Mouse (Mus musculus) liver (tissue): ENCODE measurements at regions not wholly inside any gene's neighbourhood (a gene's known extent, or its start where the extent isn't known, plus 50 kb on each side); places are given as distances from the start of the nearest gene placed in this dataset.
A peak's percentile ranks its signal among the peaks of the same experiment; 100 is the strongest.

Experiments
- DNase-seq: peaks from one replicate; pipeline ENCODE4 v3.0.0-alpha.2; 2020; ENCODE audit warnings: mixed read lengths

- no peak for DNase-seq
Observed at GRCm38 (mm10) chr6:143287322-143287721, 120.3 kb downstream of the Etnk1 start.

DNA sequence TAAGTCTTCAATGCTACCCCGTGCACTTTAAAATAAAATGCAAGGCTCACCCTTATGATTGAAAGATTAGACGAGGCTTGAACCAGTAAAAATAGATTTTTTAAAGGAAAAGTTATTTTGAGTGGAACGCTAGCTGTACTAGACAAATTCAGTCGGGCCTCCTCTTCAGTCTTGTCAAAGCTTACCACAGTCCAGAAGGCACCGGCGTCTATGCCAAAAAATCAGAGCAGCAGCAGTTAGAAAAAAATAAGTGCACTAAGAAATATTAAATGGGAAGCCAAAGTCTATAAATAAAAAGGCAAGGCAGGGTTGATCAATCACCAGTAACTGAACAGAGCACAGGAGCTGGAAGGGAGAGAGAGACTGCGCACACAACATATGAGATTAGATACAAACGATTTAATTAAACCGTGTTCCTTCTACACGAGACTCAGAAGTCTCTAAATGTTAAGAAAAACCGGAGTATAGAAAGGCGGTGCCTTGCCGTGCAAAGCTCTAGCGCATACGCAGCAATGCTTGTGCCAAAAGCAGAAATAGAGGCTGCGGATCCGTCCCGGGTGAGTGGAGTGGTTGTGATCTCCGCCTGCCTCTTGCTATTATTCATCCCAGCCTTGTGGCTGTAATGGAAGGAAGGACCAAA, 121.6 kb downstream of the Etnk1 start:
- DNase-seq, result no peak

DNA sequence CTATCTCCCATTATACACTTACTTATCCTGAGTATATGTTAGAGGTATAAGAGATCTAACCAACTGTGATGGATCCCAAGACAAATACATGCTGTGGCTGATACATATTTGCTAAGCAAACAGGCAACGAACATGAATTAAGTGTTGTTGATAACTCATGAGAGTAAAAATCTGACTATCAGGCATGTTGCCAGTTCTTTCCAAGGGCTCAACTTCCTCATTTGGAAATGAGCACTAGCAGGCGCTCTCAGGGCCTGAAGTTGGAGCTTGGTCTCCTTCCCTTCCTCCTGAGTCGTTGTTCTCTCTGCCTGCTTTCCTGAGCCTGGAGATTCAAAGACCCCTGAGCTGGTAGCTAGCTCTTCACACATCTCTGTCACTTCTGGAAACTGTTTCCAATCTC, 126.6 kb downstream of the Etnk1 start:
- no peak for DNase-seq

DNA sequence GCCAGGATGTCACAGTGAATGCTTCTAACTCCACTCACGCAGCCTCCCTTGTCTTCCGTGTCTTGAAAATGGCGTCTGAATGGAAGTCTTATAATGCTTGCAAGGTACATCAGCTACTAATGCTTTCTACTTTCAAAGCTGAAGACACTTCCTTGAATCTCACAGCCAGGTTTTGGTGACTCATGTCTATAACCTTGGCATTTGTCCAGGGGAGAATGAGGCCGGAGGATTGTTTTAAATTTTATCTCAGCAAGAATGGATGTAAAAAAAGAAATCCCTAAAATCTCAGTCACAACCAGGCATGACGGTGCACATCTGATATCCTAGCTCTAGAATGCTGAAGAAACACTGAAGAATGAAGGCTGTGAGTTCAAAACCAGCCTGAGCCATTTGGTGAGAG, 131.4 kb downstream of the Etnk1 start:
- DNase-seq, result no peak

GRCm38 (mm10) chr6:143301414-143301813, 134.4 kb downstream of the Etnk1 start:
- no peak for DNase-seq

GRCm38 (mm10) chr6:143307327-143307726, 140.3 kb downstream of the Etnk1 start:
- DNase-seq, result peak; percentile 40

DNA sequence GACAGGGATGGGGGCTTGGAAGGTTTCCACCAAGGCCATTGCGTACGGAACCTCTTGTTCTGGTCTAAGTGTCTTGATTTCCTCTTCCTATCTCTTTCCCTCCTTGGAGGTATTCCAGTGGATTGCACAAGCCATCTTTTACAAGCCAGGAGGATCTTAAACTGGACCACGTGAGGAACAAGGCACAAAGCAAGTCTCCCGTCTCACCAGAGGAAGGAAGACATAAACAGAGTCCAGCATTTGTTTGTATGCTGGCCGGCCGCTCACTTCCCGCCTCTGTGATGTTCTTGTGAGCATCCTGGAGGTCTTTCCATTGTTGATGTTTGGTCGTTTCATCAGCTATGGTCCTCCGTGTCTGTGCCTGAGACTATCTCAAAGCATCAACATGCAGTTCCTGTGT, 148.8 kb downstream of the Etnk1 start:
- DNase-seq, result no peak

- DNase-seq, result no peak
Observed at GRCm38 (mm10) chr6:143320426-143320825, 153.4 kb downstream of the Etnk1 start.

- no peak for DNase-seq
Observed at GRCm38 (mm10) chr6:143324636-143325035, 157.6 kb downstream of the Etnk1 start.

DNA sequence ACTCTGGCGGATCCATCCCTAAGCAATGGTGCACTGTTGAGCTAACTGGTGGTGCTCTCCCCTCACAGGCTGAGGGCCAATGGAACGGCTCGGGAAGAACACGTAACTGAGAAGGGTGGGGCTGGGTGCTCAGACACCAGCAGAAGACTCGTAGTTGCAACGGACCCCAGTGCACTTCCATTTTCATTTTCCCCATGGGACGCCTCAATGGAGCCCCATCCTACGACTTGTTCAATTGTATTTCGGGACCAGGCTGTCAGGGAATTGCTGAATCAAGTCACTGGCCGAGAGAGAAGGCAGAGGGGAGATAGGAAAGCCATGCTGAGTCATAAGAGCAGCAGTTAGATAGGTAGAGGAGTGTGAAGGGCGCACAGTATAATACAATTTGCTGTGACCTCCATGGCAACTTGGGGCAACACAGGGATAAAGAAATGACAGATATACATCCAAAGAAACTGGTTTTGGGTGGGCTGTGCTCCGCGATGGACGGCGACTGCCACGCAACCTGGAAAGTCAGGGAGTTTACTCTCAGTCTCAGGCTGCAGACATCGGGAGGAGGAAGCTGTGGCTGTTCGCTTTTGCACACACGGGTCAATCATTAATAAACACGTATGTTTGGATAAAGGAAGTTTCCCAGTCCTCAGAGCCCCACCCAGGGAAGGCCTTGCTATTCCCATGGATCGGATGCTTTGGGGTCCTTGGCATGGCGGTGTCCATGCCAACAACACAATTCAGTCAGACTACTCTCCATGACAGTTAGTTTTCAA, 160.1 kb downstream of the Etnk1 start:
- no peak for DNase-seq

- no peak for DNase-seq
Observed at GRCm38 (mm10) chr6:143327788-143328187, 160.8 kb downstream of the Etnk1 start.

DNA sequence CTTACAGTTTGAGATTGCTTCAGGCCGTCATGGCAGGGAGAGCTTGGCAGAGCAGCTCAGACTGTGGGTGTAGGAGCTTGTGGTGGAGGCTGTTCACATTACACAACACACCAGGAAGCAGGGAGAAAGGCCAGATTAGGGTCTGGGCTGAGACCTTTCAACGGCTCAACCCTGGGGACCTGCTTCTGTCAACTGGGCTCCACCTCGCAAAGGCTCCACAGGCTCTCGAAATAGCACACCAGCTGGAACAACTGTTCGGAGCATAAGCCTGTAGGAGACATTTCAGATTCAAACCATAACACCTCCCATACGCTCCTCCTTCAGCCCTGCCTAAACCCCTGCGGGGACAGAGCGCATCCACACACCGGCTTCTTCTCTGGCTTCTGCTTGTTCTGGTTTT, 161.2 kb downstream of the Etnk1 start:
- no peak for DNase-seq

- no peak for DNase-seq
Observed at GRCm38 (mm10) chr6:143329096-143329495, 162.1 kb downstream of the Etnk1 start.

DNA sequence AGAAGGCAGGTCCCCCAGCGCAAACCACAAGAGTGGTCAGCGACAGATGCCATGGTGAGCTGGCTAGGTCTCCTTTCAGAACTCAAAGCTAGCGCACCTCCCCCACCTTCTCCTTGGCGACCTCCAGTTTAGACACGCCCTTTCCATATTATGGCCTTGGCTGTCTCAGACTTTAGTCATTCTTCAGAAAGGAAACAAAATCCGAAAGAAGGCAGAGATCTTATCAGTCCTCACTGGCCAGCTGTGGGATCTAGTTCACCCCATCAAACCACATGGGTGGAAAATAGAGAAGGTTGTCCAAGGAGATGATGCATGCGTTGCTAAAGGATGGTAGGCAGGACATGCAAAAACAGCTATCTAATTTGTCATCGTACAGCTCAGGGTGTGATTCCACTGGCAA, 166.5 kb downstream of the Etnk1 start:
- no peak for DNase-seq

DNA sequence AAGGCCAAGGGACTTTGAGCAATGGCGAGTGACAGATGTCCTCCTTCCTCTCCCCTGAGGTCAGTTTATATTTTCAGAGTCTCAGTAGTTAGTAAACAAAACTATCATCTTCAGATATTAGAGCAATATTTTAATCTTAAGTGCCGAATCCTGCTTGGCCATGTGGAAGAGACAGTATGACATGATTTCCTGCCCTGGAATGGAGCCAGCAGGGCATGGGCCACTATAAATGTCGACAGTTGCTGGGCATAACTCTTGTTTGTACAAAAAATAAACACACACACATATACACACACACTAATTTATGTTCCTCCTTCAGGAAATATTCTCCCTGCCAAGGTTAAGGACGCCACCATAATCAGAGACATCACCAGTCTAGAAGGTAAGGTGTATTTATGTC, 169.6 kb downstream of the Etnk1 start:
- no peak for DNase-seq

- DNase-seq, result no peak
Observed at GRCm38 (mm10) chr6:143349000-143349399, 182.0 kb downstream of the Etnk1 start.

GRCm38 (mm10) chr6:143359320-143360032, 192.5 kb downstream of the Etnk1 start:
- no peak for DNase-seq

DNA sequence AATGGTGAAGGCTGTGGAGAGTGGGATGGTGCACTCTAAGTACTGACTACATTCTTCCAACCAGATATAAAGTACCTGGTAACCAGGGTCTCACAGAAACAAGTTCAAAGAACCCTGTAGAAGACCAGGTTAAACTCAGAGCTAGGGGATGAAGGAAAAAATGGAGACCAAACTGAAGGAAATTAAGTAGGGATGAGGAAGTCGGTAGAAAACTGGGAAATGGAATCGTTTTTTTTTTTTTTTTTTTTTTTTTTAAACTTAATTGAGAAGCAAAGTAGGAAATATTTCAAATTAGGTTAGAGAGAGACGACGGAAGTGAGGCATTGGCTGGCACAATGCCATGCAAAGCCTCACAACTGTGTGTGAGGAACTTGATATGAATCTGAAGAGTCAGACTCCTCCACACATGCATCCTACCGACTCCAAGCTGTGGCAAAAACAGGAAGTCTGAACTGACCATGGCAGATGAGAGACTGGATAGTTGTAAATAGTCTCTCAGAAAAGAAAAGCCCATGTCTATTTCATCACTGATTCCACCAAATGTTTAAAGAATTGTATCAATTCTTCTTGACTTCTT, 194.2 kb downstream of the Etnk1 start:
- peak; percentile 6 for DNase-seq

- no peak for DNase-seq
Observed at GRCm38 (mm10) chr6:143361963-143362362, 194.9 kb downstream of the Etnk1 start.

GRCm38 (mm10) chr6:143365840-143366239, 198.8 kb downstream of the Etnk1 start:
- no peak for DNase-seq

DNA sequence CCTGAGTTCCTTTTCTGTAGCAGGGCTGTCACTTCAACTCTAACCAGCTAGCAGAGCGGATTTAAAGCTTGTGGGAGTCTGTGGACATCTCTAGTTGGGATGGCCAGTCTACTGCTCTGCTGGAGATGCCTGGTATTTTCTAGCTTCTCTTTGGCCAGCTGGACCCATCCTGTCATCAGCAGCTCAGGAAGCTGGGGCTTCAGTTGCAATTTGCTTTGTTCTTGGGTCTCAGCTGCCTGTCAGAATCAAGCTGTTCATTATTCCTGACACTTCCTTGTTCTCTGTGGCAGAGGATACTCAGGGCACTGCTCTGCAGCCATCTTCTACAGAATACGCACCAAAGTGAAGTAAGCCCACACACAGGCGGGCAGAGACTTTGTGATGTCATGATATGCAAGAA, 200.8 kb downstream of the Etnk1 start:
- DNase-seq, result no peak

DNA sequence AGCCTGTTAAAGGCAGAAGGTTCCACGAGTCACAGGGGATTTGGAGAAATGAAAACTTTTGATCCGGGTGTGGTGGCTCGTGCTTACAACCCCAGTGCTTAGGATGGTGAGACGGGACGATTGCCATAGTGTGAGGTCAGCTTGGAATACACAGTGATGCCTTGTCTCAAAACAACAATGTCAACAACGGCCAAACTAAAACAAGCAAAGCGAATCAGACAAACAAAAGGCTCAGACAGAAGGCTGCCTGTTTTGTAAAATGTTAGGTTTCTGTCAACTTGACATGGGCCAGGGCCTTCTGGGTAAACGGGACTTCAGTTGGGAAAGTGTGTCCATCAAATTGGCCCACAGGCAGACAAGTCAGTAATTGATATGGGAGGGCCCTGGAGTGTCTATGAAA, 201.6 kb downstream of the Etnk1 start:
- DNase-seq, result no peak

- no peak for DNase-seq
Observed at GRCm38 (mm10) chr6:143372487-143372886, 205.5 kb downstream of the Etnk1 start.
